Mouse (Mus musculus): ENCODE results near the gene Dgcr2.

Gene Dgcr2

DNA sequence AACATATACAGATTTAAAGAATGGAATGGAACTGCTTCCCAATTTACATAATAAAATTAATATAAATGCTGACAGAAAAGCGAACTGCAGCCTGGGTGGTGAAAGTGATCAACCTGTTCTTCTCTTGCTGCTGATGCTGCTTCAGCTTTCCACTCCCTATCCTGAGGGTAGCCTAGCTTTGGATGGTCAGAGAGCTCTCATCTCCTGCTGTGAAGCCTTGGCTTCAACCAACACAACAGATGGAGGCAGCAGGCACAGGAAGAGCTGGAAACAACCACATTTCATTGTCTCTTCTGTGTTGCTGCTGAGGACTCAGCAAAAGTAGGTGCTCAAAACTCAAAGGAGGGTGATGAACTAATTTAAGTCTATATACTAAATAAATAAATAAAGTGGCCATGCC is 46.5 kb downstream of the Dgcr2 start:
- no peak for DNase-seq (ENCODE audit: extremely low spot score, low read depth, low spot score)

DNA sequence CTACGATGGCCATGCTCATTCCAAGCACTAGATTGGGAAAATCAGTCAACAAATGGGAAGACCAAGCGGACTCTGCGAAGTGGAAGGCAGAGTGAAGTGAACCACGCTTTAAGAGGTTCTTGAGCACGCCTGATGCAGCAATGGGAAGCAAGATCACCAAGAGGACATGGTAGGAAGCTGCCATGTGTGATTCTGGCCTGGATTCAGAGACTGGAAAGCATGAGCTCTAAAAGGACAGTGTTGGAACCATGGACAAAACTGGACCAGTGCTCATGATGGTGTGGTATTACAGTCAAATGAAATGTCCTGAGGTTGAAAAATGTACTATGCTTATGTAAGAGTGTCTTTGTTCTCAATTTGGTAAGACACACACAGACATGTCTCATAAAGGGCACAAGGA is 47.0 kb downstream of the Dgcr2 start:
- DNase-seq (ENCODE audit: extremely low spot score, low read depth, low spot score) = no peak

DNA sequence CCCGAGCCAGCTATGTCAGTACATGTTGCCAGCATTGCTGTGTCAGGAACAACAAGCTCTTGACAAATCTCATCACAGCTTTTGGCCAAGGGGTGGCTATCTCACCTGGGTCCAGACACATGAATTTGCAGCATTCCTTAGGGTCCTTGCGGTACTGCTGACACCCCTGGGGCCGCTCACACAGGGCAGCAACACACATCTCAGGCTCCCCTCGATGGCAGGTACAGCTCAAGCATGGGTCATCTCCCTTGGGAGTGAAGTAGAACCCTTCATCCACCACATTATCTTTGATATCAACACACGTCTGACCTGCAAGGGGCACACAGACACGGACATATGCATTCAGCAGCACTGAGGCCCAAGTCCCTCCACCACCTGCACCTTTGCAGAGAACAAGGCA is 48.9 kb downstream of the Dgcr2 start:
- no peak for DNase-seq (ENCODE audit: extremely low spot score, low read depth, low spot score)

DNA sequence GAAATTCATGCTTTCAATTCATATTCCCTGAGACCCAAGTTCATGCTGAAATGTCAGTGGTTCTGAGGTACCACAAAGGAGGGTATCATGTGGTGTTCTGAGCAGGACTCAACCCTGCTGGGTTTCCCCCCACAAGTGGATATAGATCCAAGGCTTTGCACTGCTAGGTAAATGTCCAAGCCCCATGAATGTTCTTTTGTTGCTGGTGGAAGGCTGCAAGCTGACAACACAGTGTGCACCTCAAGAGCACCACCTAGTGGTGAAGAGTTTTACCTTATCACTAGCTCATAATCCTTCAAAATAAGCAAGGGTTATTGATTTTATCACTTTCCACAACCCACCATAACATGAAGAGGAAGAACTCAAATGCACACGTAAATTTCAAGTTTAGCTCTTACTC is 49.4 kb downstream of the Dgcr2 start:
- peak; percentile 74 for DNase-seq (ENCODE audit: extremely low spot score, low read depth, low spot score)

DNA sequence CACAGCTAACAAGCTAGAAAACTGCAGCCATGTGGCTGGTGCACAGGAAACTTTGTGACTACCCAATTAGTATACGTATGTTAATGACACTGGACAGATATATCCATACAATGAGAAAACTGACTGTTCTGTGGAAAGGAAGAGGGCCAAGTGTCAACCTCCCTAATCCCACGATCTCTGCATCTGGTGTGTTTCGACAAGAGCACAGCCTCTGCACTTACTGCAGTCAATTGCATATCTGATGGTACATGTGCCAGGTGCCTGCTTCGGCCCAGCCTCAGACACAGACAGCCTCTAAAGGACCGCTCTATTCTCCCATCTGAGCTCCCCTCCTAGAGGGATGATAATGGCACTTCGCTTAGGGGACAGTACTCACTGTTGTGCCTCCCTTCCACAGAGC is 49.9 kb downstream of the Dgcr2 start:
- DNase-seq (ENCODE audit: extremely low spot score, low read depth, low spot score) = no peak

DNA sequence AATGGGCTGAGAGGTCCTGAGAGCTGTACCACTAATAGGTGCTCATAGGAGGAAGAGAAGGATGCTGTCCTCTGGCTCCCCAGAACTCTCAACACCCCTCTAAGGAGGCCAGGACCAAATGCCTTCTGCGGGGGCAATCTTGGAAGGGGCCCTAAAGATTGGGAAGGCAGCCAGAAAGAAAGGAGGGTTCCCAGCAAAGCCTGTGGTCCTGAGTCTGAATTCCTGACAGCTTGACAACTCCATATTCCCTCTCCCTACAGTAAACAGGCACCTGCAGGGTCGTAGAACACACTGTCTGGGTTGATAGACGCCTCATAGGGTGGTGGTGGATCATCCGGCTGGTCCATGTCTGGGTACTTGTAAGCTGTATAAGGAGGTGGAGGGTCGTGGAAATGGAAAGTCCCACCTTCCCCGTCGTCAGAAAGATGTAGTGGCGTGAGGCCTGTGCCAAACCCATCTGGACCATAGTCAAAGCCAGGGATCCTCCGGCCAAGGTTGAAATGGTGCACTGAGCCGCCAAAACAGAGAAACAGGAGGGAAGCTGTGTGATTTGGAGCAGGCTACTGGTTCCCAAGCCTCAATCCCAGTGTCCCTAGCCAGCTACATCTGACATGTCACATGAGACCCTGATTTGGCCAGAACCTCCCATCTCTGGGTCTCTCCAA is 54.5 kb downstream of the Dgcr2 start:
- DNase-seq (ENCODE audit: extremely low spot score, low read depth, low spot score) = no peak

DNA sequence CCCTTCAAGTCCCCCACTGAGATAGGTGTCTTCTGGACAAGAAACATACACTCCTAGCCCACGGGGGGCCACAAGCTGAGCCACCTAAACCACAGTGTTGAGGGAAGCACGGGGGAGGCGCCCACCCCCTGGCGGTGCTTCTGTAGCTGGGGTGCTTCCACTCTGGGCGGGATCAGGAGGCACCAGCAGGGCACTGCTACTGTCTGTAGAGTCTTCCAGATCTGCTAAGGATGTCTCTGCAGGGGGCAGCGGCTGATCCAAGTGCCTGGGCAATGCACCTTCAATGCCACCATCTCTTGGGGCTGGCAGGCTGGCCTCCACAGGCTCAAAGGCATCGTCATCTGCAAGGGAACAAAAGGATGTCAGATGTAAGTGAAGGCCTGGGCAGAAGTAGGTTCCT is 55.9 kb downstream of the Dgcr2 start:
- DNase-seq (ENCODE audit: extremely low spot score, low read depth, low spot score) = no peak

DNA sequence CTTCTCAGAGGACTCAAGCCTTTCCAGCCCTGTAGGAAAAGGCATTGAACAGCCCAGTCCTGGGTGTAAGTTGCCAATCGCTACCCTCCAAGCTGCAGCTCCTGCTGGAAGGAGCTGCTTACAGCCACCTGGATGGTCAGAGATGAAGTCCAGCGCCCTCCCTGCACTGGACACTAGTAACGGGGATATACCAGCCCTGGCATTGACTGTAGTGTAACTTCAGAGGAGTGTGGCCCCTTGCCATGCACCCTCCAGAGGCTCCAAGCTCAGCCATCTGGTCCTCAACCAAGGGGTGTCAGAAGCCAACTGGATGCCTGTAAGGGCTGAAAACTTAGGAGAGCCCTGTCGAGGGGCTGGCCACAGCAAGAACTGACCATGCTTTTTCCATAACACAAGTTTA is 58.4 kb downstream of the Dgcr2 start:
- no peak for DNase-seq (ENCODE audit: extremely low spot score, low read depth, low spot score)

DNA sequence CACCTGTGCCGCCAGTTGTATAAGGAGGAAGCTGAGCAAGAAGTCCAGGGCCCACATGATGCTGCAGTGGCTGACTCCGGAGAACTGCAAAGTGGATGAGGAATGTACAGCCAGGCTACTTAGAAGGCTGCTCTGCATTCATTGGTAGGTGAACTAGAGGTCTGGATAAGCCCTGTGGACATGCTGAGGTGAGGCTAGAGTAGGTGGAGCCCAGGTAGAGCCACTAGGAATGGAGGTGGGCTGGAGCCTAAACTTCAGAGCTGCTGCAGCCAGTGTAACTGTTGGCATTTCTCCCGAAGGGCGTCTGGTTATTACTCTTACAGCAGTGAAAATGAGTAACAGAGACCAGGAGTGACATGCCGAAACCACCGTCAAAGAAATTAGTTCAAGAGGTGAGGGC is 60.3 kb downstream of the Dgcr2 start, which contains the start of gene Car15:
TSS of gene Car15 (minus strand) at position 314 of the 400 bp plus-strand sequence.
- no peak for DNase-seq (ENCODE audit: extremely low spot score, low read depth, low spot score)

DNA sequence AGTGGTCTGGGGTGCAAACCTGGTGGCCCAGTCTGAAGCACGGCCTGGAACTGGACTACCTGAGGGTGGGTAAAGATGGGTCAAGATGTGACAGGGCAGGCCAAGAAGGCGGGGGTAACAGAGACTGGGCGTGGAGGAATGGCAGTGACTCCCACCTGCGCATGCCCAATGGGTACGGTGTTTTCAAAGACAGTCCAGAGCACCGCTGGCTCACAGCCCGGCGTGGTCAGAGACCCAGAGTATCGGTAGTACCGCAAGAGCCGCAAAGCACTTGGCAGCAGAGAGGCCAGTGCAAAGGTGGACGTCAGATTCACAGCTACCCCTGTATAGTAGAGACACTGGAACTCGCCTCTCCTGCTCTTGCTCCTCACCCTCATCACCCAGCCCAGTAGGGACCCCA is 62.9 kb downstream of the Dgcr2 start:
- DNase-seq (ENCODE audit: extremely low spot score, low read depth, low spot score) = no peak

DNA sequence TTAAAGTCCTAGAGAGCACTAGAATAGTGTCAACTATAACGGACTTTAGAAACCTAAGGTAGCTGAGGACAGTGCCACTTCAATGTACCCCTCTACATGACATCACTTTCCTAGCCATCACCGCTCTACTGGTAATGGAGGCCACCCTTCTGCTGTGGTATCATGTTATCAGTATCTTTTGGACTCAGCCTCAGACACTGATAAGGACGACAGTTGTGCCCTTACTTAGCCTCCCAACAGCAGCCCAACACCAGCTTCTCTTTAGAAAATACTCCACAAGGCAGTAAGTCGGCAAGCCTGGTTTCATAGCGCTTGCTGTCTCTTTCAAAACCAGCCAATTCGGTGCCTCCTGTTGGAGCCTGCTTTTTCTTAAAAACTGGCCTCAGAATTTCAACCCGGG is 63.8 kb downstream of the Dgcr2 start:
- no peak for DNase-seq (ENCODE audit: extremely low spot score, low read depth, low spot score)

DNA sequence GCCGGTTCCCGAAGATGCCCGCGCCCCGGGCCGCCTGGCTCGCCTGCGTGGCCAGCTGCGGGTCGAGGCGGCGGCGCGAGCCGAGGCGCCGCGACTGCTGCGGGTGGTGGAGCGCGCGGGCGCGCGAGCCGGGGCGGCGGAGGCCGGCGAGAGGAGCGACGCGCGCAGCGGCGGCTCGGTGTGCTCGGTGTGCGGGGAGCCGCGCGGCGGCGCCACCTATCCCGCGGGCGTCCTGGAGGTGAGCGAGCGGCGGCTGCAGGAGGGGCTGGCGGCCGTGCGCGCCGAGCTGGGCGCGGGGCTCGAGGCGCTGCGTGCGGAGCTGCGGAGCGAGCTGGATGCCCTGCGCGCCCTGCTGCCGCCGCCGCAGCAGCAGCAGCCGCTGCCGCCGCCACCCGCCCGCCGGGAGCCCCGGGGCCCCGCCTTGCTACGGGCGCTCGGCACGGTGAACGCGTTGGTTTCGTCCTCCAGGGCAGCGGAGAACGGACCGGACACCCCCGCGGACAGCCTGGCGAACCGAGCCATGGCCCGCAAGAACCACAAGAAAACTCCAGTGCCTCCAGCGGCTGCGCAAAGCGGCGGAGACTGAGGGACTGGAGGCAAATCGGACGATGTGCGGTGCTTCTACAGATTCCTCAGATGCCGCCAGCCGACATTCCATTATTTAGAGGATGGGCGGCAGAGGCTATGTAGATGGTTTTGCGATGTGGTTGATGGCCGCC is 64.5 kb downstream of the Dgcr2 start:
- no peak for DNase-seq (ENCODE audit: extremely low spot score, low read depth, low spot score)

DNA sequence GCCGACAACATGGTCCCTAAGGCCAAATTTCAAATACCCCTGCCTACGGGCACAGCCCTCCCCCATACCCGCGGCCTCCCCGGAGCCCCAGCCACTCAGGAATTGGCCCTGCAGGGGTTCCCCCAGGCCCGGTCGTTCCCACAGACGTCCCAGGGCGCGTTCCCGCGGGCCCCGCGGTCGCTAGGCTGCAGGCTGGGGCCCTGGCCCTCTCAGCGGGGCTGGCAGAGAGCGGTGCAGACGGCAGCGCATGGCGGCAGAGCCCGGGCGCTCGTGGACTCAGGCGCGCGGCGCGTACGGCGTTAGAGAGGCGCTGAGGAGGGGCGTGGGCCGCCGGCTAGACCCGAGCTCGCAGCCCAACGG is 65.1 kb downstream of the Dgcr2 start:
- no peak for DNase-seq (ENCODE audit: extremely low spot score, low read depth, low spot score)

DNA sequence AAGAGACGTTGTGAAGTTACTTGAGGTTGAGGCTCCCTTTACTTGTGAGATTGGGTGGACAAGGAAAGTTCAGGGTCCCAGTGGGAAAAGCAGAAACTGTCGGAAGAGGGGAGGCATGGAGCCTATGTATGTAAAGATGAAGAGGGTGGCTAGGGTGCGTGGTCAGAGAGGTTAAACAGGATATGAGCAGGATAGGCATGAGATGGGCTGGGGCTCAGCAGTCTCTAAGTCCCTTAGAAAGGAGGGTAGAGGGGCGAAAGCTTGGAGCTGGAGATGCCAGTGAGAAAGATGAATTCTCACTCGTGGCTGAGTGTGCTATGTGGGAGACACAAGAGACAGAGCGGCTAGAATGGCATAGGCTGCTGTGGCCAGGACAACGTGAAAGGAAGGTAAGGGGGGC is 65.5 kb downstream of the Dgcr2 start, which contains the start of gene B830017H08Rik:
TSS of gene B830017H08Rik (plus strand) at position 301 of the 400 bp plus-strand sequence.
- no peak for DNase-seq (ENCODE audit: extremely low spot score, low read depth, low spot score)

DNA sequence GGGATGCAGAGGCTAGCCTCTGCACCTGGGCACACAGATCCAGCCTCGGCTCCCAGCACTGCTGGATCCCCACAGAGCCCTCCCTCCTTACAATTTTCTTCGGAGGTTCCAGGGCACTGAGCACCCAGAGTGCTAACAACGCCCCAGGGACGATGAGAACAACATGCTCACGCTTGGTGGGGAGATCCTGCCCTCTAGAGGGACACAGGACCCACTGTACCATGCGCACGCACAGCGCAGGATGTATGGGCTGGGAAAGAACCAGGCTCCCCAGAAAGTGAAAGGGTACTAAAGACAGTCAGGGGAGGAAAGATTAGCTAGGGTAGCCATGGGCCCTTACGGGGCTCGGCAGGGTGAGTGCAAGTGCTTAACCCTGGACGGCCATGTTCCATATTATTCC is 66.6 kb downstream of the Dgcr2 start:
- no peak for DNase-seq (ENCODE audit: extremely low spot score, low read depth, low spot score)

DNA sequence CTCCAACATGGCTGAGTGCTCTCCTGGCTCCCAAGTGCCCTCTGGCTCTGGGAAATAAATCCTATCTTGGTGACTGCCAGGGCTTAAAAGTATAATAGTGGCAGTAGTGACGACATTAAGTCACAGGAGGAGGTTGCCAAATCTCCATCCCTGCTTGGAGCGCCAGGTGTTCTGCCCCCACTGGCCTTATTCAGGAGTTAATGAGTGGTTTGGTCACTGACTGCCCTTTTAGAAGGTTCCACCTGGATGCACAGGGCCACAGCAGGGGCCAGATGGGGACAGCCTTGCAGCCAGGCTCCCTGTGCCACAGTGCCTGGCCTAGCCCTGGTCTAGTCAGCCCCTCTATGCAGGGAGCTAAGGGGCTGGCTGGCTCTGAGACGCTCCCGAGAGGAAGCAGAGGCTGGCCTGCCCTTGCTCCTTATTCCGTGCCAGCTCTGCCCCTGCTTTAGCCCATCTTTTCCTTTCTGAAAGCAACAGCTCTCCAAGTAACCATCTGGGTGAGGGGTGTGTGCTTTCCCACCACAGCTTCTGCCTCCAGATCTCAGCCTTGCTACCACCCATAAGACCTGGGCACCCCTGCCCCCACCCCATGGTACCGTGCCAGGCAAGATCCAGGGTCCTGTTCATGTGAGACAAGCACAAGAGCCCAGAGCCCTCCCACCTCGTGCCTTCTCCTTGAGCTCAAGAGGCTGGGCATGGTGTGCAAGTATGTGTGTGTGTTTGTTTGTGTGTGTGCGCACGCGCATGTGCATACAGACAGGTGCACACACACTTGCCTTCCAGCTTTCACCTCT is 67.8 kb downstream of the Dgcr2 start:
- DNase-seq (ENCODE audit: extremely low spot score, low read depth, low spot score) = no peak

DNA sequence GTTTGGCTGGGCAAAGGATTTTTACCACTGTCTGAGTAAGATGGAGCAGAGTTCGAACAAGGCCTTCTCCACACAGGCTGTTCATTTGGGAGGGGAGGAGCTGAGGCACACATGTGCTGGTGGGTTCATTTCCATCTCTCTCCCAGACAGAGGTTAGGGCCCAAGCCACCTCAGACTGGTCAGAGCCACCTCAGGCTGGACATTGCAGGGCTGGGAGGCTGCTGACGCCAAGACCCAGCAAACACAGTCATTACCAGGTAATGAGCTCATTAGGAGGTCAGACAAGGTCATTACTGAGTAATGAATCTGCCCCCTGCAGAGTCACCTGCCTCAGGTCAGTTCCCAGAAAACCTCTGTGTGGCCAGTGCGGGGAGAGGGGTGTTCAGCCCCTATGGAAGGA is 69.5 kb downstream of the Dgcr2 start:
- DNase-seq (ENCODE audit: extremely low spot score, low read depth, low spot score) = no peak

DNA sequence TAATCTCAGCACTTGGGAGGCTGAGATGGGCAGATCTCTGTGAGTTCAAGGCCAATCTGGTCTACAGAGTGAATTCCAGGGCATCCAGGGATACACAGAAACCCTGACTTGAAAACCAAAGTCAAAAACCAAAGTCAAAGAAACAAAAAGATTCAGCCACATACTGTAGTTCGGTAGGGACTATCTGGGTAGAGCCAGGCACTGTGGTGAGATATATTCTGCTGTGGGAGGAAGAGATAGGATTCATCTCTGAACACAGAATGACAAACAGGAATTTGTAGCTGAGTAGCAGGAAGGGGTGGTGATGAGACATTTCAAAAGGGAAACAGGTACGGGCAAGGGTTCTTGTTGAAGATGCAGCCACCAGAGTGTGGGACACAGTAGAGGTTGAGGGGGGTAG is 70.1 kb downstream of the Dgcr2 start:
- no peak for DNase-seq (ENCODE audit: extremely low spot score, low read depth, low spot score)

DNA sequence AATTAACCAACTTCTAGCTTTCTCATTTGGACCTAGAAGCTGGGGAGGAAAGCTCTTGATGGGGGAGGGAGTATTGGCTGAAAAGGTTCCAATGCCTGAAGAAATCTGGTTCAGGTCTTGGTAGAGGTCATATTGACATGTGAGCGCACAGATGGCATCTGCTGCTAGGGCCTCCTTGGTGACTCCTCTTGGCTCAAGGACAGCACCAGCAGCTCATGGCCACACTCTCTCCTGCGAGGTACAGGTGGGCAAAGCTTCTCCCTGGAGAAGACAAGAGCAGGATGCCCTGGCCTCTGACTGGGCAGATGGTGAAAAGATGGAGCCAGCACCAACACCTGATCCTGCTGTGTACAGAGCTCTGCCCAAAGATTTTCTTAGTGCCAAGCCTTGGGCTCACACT is 71.9 kb downstream of the Dgcr2 start:
- no peak for DNase-seq (ENCODE audit: extremely low spot score, low read depth, low spot score)

DNA sequence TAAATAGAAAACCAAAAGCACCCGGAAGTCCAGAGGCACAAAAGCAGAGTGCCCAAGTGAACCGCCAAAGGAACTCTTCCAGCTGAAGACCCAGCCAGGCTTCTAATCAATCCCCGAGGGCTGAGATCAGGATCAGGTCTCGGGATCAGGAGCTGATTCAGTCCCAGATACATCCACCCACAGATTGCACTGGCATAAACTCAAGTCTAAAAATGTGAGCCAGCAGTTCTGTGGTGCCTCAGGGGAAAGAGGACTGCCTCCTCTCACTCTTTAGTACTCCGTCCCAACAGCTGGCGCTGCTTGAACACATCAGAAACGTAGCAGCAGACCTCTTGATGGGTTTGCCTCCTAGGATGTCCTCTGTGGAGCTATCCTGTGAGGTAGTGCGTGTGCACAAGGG is 81.8 kb downstream of the Dgcr2 start:
- DNase-seq (ENCODE audit: extremely low spot score, low read depth, low spot score) = no peak

DNA sequence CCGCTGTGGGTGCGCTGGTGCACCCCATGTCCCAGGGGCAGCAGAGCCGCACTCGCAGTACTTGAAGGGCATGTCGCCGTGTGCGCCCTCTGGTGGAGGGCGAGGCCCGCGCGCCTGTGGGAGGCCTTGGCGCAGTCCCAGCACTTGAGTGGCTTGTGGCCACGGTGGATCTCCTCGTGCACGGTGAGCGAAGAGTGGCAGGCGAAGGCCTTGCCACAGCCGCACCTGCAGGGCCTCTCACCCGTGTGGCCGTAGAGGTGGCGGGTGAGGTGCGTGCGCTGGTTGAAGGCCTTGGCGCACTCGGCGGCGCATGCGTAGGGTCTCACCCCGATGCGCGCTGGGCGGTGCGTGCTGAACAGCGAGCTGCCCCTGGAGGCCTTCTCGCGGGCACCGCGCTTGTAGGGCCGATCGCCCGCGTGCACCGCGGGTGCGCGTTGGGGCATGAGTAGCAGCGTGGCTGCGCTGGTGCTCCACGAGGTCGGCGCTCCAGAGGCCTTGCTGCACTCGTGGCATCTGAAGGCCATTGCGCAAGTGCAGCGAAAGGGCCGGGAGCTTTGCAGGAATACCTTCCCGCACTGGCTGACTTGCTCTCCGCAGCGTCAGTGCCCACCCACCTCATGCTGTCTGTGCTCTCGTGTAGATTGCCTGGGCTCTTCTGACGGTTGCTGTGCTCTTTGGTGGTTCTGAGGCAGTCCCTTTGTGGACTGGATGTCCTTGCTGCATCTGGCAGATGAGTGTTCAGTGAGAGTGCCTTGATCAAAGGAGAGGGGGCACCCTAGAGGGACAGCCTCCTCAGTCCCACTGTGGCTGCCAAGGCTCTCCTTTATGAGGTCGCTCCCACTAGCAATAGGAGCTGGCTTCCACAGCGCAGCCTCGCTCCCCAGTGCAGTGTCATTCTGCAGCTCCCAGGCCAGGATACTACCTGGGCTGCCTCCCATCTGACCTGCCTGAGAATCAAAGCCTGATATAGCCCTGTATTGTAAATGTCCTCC is 82.7 kb downstream of the Dgcr2 start:
- no peak for DNase-seq (ENCODE audit: extremely low spot score, low read depth, low spot score)

Measured in hindlimb bud, embryonic 11.5 days (tissue).